Mouse (Mus musculus) Patski (cell line): ENCODE results near the gene Nat8f1. TPM values are rescaled to one million over a fixed set of nuclear protein-coding genes. Genes with fewer than 3 reads are reported as not detected.
"Not testable (repeated sequence)": the region's sequence is repeated elsewhere in the genome, so short reads cannot be mapped to it uniquely, and the experiment has no call there.

Experiments
- ATAC-seq: fragments of 100-300 bp; one replicate; pipeline ENCODE4 v1.8.0; 2021
- CTCF ChIA-PET: fragments of 350-600 bp; sonication (Branson Sonifier 250); formaldehyde crosslinking; loops from one replicate; lab custom pipeline; 2022; ENCODE audit warnings: inconsistent platforms; lab: Charles Lee
- POLR2A ChIA-PET: fragments of 350-600 bp; sonication (Branson Sonifier 250); formaldehyde crosslinking; loops from one replicate; lab custom pipeline; 2022; ENCODE audit warnings: antibody characterized with exemption, inconsistent platforms; lab: Charles Lee
- DNase-seq: peaks from one replicate; pipeline ENCODE4 v3.0.0-alpha.2; 2011; ENCODE audit warnings: low read depth, low spot score
- H3K27me3 ChIP-seq: fragments of 371-371 bp; one replicate; pipeline ENCODE4 v1.5.1; 2021
- CTCF ChIP-seq: fragments of 100-300 bp; IDR thresholded peaks from one replicate; pipeline ENCODE4 v1.5.1; 2021
- in situ Hi-C: fragments of 300-500 bp; cut with MboI; formaldehyde crosslinking; loops from 3 replicates; pipeline ENCODE4 v1.11.1; 2018; ENCODE audit warnings: low pct_unique_long_range_greater_than_20kb, mixed read lengths
- polyA plus RNA-seq: library from polyadenylated mRNA; unstranded; gene quantifications from one replicate; pipeline ENCODE4 v1.2.3, GENCODE M21; 2021

Gene Nat8f1
- polyA plus RNA-seq, 1 experiment from 2014 or later, result 8.3 TPM

DNA sequence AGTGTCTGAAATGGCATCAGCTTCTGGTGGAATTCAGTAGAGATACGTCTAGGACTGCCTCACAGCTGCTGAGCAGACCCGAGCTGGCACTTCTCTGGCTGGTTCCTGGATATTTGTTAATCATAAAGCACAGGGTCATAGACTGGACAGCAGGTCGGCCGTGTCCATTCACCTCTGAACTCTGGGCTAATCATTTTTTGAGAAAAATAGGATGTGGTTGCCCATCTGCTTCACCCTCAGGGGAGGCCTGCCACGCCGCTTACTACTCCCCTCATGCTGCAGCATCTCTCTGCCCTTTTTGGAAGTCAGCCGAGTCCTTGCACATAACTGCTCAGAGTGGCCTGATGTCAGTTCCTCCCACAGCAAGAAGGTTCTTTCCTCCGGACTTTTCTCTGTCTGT, 18.6 kb upstream of the Nat8f1 start:
- ChIA-PET POLR2A (no interaction called here), CTCF (interaction anchor here (1.2 kb wide), 1 partner anchor 13 kb away, joined by 3 read pairs; no protein-coding TSS in a partner anchor)
- ATAC-seq, result no peak
- H3K27me3 ChIP-seq, result no peaks in the 10 kb centered on the region
- in situ Hi-C loops, result no loop called here
- TF ChIP-seq CTCF, result no peak
- no peak for DNase-seq

- in situ Hi-C loops, result no loop called here
- no peaks in the 10 kb centered on the region for H3K27me3 ChIP-seq
- DNase-seq, result no peak
- no peak for TF ChIP-seq CTCF
- ChIA-PET POLR2A (interaction anchor here (0.7 kb wide), 1 partner anchor 8 kb away, joined by 3 read pairs; no protein-coding TSS in a partner anchor), CTCF (no interaction called here)
- ATAC-seq, result no peak
Observed at GRCm38 (mm10) chr6:85929312-85929711, 13.8 kb upstream of the Nat8f1 start.

- in situ Hi-C loops, result no loop called here
- ChIA-PET POLR2A (no interaction called here), CTCF (no interaction called here)
- no peak for DNase-seq
- ATAC-seq, result no peak
- no peak for TF ChIP-seq CTCF
- no peaks in the 10 kb centered on the region for H3K27me3 ChIP-seq
Observed at GRCm38 (mm10) chr6:85927476-85928464, 12.3 kb upstream of the Nat8f1 start.

DNA sequence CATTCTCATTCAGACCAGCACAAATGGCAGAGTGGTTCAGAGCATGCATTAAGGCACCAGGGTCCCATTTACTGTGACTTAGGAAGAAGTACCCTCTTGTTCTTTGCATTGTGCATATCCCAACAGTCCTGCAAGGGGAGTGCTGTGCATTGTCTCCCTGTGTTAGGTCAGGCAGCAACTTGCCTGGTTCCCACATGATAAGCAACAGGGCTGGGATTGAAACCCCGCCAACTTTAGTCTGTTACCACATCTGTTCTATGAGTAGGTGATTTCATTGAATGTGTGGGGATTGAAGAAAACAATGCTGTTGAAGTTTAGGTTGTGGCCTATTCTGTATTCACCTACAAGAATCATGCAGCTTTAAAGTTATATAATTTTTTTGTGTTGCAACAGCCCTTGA, 11.2 kb upstream of the Nat8f1 start:
- no peak for ATAC-seq
- in situ Hi-C loops, result no loop called here

DNA sequence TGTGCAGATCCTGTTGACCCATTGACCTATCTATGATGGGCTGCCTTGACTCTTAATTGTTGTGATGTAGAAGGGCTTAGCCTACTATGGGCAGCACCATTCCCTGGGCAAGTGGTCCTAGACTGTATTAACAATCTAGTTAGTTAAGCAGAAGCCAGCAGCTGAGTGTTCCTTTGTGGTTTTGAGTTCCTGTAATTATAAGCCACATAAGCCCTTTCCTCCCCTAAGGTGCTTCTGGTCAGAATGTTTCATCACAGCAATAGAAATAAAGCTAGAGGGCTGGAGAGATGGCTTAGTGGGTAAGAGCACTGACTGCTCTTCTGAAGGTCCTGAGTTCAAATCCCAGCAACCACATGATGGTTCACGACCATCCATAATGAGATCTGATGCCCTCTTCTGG, 8.2 kb upstream of the Nat8f1 start:
- CTCF ChIA-PET, result interaction anchor here (0.8 to 1.3 kb wide), 3 partner anchors 8 to 18 kb away, joined by 3 read pairs; partner anchors contain the start of gene Nat8f1
- H3K27me3 ChIP-seq, result no peaks in the 10 kb centered on the region
- no peak for TF ChIP-seq CTCF
- in situ Hi-C loops, result no loop called here
- DNase-seq (no peak), ATAC-seq (no peak)
- POLR2A ChIA-PET, result no interaction called here

More for the DNA sequence above, 11.2 kb upstream of the Nat8f1 start:
- H3K27me3 ChIP-seq, result no peaks in the 10 kb centered on the region
- ChIA-PET POLR2A (no interaction called here), CTCF (no interaction called here)
- no peak for TF ChIP-seq CTCF
- no peak for DNase-seq

GRCm38 (mm10) chr6:85919401-85919800, 3.9 kb upstream of the Nat8f1 start:
- ATAC-seq, result no peak
- no peak for TF ChIP-seq CTCF
- POLR2A ChIA-PET, result no interaction called here
- H3K27me3 ChIP-seq, result no peaks in the 10 kb centered on the region
- CTCF ChIA-PET, result no interaction called here
- in situ Hi-C loops, result no loop called here
- DNase-seq, result no peak

DNA sequence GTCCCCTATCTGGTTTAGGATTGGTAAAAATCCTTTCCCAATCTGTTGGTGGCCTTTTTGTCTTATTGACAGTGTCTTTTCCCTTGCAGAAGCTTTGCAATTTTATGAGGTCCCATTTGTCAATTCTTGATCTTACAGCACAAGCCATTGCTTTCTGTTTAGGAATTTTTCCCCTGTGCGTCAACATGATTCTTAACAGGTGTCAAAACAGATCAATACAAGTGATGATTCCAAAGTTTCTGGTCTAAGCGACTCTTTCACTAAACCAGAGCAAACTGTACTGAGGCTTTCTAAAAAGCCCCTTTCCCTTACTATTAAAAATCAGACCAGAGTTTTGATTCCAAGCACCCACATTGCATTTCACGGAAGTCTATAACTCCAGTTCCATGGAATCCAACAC, 2.9 kb upstream of the Nat8f1 start:
- POLR2A ChIA-PET, H3K27me3 ChIP-seq, ATAC-seq, CTCF ChIA-PET, in situ Hi-C loops, DNase-seq: not testable (repeated sequence)

DNA sequence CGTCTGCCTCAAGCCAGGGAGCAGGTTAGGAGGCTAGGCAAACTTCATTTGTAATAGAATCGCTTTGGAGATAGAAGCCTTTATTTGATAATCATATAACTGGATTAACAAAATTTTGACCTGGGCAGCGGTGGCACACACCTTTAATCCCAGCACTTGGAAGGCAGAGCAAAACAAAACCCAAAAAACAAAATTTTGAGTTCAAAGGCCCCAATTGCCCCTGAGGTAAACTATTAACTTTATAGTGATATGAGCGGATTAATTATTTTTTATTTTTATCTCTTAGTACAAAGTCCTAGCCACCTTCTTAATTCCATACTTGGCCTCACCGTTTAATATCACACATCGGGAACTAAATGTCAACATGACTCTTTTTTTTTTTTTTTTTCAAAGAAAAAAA, 1.1 kb upstream of the Nat8f1 start:
- CTCF ChIA-PET, result interaction anchor here (2.3 kb wide), 1 partner anchor 19 kb away, joined by 15 read pairs; no protein-coding TSS in a partner anchor
- in situ Hi-C loops, result no loop called here
- ATAC-seq, result no peak
- POLR2A ChIA-PET, result interaction anchor here (1.0 kb wide), 1 partner anchor 19 kb away, joined by 3 read pairs; no protein-coding TSS in a partner anchor
- no peak for TF ChIP-seq CTCF
- no peaks in the 10 kb centered on the region for H3K27me3 ChIP-seq
- DNase-seq, result no peak

DNA sequence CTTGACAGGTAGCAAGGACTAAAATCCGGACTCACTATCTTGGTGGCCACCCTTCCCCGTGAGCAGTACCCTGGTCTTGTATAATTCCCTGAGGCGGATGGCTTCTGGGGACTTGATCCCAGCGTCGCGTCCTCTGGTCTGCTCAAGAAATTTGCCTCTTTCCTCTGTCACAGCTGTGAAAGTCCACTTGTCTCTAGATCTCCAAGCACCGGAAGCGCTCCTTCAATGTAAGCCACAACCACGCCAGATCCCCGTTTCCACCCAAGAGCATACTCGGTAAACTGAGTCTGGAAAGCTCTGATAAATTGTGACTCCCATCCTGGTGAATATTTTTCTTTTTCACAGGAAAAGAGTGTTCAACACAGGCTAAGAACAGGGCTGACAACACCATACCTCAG, 347 bp downstream of the Nat8f1 start:
- ATAC-seq (no peak), DNase-seq (no peak)
- CTCF ChIA-PET, result interaction anchor here (1.0 to 2.3 kb wide), 3 partner anchors 8 to 450 kb away, joined by 3 to 15 read pairs (median 4); no protein-coding TSS in a partner anchor
- POLR2A ChIA-PET, result interaction anchor here (0.7 to 0.9 kb wide), 3 partner anchors 11 to 92 kb away, joined by 3 read pairs; no protein-coding TSS in a partner anchor
- in situ Hi-C loops, result no loop called here
- no peaks in the 10 kb centered on the region for H3K27me3 ChIP-seq
- no peak for TF ChIP-seq CTCF

GRCm38 (mm10) chr6:85911587-85911986, 3.9 kb downstream of the Nat8f1 start, which contains the start of gene Tprkb:
Gene Tprkb (plus strand): TSS chr6:85911865.
- in situ Hi-C loops, result no loop called here
- no peak for TF ChIP-seq CTCF
- POLR2A ChIA-PET, result no interaction called here
- ATAC-seq, result no peak
- CTCF ChIA-PET, result no interaction called here
- H3K27me3 ChIP-seq, result no peaks in the 10 kb centered on the region
- no peak for DNase-seq

- no peak for TF ChIP-seq CTCF
- ATAC-seq (no peak), DNase-seq (no peak)
- POLR2A ChIA-PET, result no interaction called here
- in situ Hi-C loops, result no loop called here
- CTCF ChIA-PET, result interaction anchor here (0.8 to 1.6 kb wide), 2 partner anchors 27 to 95 kb away, joined by 3 read pairs; no protein-coding TSS in a partner anchor
- H3K27me3 ChIP-seq, result no peaks in the 10 kb centered on the region
Observed at GRCm38 (mm10) chr6:85909704-85910103, 5.8 kb downstream of the Nat8f1 start.
